Mouse (Mus musculus) lung, embryonic 16.5 days (tissue): ENCODE measurements around the gene Sema7a. TPM values are rescaled to one million over a fixed set of nuclear protein-coding genes. Genes with fewer than 3 reads are reported as not detected.
A peak's percentile ranks its signal among the peaks of the same experiment; 100 is the strongest.

Experiments
- ATAC-seq: fragments of 200-750 bp; cut with Nextera tagmentation; 2 replicates; pipeline ENCODE4 v1.8.0; 2017; ENCODE audit warnings: low read depth, mild to moderate bottlenecking, moderate library complexity
- H3K27ac ChIP-seq: fragments of 300-500 bp; sonication (generic); 2 replicates; pipeline ENCODE4 v1.5.1; 2014; ENCODE audit warnings: mild to moderate bottlenecking, control low read depth, low read length
- H3K27me3 ChIP-seq: fragments of 300-500 bp; sonication (generic); 2 replicates; pipeline ENCODE4 v1.6.1; 2014; ENCODE audit warnings: low read depth, low read length, mixed read lengths; ENCODE audit not compliant: control insufficient read depth, insufficient read depth
- H3K36me3 ChIP-seq: fragments of 300-500 bp; sonication (generic); 2 replicates; pipeline ENCODE4 v1.6.1; 2014; ENCODE audit warnings: low read length; ENCODE audit not compliant: control insufficient read depth, insufficient read depth
- H3K4me1 ChIP-seq: fragments of 300-500 bp; sonication (generic); replicated peaks from 2 replicates; pipeline ENCODE4 v1.6.1; 2014; ENCODE audit warnings: low read length, mixed read lengths; ENCODE audit not compliant: control insufficient read depth, insufficient read depth
- H3K4me2 ChIP-seq: fragments of 300-500 bp; sonication (generic); 2 replicates; pipeline ENCODE4 v1.6.1; 2014; ENCODE audit warnings: low read depth, low read length, control low read depth
- H3K4me3 ChIP-seq: fragments of 300-500 bp; sonication (generic); 2 replicates; pipeline ENCODE4 v1.5.1; 2014; ENCODE audit warnings: mild to moderate bottlenecking, low read length, control low read depth
- H3K9ac ChIP-seq: fragments of 300-500 bp; sonication (generic); 2 replicates; pipeline ENCODE4 v1.6.1; 2014; ENCODE audit warnings: low read length, control low read depth
- H3K9me3 ChIP-seq: fragments of 300-500 bp; sonication (generic); 2 replicates; pipeline ENCODE4 v1.6.1; 2016; ENCODE audit warnings: low read length; ENCODE audit not compliant: control insufficient read depth
- WGBS: fragments of 180-500 bp; shearing (Covaris S2); extraction: QIAGEN DNeasy Blood & Tissue Kit; methylation state at CpG from one replicate; pipeline ENCODE4 v1.1.7; 2014; 5-methylcytosine and 5-hydroxymethylcytosine counted together
- polyA plus RNA-seq: library from polyadenylated mRNA; unstranded; fragments of >200 nt; fragmentation: Nextera tagmentation; extraction: Ambion mirVana; gene quantifications from 2 replicates; pipeline ENCODE4 v1.2.1, GENCODE M21; 2015

The Sema7a gene
- polyA plus RNA-seq, 1 experiment from 2014 or later = 0.74 TPM

DNA sequence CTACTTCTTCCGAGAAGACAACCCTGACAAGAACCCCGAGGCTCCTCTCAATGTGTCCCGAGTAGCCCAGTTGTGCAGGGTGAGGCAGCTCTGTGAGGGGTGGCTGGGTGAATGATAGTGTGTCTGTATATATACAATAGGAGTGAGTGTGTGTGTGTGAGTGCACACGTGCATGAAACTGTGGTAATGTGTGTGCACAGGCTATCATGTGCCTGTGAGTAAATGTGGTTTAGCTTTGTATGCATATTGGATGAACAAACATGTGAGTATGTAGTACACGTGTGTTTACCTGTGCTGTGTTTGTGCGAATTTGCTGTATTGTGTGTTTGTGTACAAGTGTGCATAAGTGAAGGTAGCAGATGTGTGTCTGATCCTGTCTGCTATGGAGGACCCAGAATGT, 15.9 kb downstream of the Sema7a start:
- no peak for ATAC-seq
- Histone ChIP-seq H3K36me3 (no peaks in the 10 kb centered on the region), H3K27me3 (no peaks in the 10 kb centered on the region), H3K27ac (no peak overlapping the region), H3K9ac (no peak overlapping the region), H3K4me1 (no peaks in the 10 kb centered on the region; the same call in 1 of the 2 replicates), H3K4me2 (no peak overlapping the region), H3K9me3 (no peaks in the 10 kb centered on the region), H3K4me3 (no peak overlapping the region)
- 78% methylated on average over 6 of the region's 6 CpGs for WGBS

DNA sequence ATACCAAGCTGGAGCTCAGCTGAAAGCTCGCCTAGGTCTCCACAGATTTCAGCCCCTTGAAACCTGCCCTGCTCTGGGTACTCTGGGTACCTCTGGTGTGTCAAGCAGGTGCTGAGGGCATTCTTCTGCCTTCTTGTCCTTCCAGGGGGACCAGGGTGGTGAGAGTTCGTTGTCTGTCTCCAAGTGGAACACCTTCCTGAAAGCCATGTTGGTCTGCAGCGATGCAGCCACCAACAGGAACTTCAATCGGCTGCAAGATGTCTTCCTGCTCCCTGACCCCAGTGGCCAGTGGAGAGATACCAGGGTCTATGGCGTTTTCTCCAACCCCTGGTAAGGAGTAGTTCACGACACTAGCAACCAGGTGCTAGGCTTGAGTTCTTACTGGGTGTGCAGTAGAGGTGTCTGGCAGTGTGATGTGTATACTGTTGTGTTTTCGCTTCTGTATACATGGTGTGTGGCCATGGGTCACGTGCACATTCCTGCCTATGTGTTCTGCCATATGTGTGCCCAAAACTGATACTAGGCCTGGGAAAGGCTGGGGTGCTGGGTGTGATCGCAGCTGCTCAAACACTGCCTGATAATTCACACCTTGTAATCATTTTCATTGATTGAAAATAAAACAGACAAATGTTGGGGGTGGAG, 16.4 kb downstream of the Sema7a start:
- Histone ChIP-seq H3K9me3 (no peaks in the 10 kb centered on the region), H3K36me3 (no peaks in the 10 kb centered on the region), H3K4me1 (no peaks in the 10 kb centered on the region; the same call in 1 of the 2 replicates), H3K27ac (no peak overlapping the region), H3K9ac (no peak overlapping the region), H3K4me2 (no peak overlapping the region), H3K4me3 (no peak overlapping the region), H3K27me3 (no peaks in the 10 kb centered on the region)
- WGBS = 70% methylated on average over 9 of the region's 9 CpGs
- no peak for ATAC-seq

DNA sequence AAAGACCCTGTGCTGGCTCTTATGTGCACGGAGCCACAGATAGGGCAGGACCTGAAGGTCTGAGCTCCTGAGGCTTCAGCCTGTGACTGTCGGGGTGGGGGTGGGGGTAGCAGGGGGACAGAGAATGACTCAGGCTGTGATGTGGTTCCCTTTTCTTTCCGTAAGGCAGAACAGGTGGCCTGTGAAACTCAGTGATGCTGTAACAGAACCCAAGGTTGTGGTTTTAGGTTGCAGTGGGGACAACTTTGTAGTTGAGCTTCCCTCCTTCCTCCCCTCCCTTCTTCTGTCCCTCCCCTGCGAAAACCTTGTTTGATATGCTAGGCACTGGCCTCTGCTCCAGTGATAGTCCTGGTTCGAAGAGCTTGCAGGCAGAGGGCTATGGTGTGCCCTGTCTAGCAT, 16.9 kb downstream of the Sema7a start:
- H3K4me1 ChIP-seq = no peaks in the 10 kb centered on the region
- ATAC-seq = no peak
- no peaks in the 10 kb centered on the region for H3K9me3 ChIP-seq
- WGBS = 68% methylated on average over 5 of the region's 5 CpGs
- H3K27ac ChIP-seq = no peak overlapping the region
- no peak overlapping the region for H3K9ac ChIP-seq
- no peaks in the 10 kb centered on the region for H3K36me3 ChIP-seq
- H3K4me3 ChIP-seq = no peak overlapping the region
- H3K4me2 ChIP-seq = no peak overlapping the region
- H3K27me3 ChIP-seq = no peaks in the 10 kb centered on the region

DNA sequence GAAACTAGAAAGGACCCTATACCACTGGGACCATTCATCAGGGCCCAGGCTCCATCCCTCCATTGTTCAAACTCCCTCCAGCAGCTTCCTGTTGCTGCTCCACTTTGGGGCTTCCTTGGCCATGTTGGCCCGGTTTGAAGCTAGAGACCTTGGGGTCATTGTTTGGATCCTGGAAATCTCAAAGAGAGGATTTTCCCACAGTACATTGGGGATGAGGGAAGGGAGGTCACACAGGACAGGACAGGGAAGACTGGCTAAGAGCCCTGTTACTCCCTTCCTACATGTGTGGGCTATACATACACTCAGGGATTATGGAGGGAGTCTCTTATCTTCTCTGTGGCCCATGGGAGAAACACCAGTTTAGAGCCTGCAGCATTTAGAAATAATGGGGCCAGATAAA, 18.7 kb downstream of the Sema7a start:
- Histone ChIP-seq H3K9ac (no peak overlapping the region), H3K27me3 (no peaks in the 10 kb centered on the region), H3K4me1 (peaks cover 5% of the 10 kb centered on the region; the same call in 1 of the 2 replicates), H3K36me3 (no peaks in the 10 kb centered on the region), H3K27ac (peak overlapping the region; percentile 30; the same call in 1 of the 2 replicates), H3K4me3 (no peak overlapping the region), H3K4me2 (no peak overlapping the region), H3K9me3 (no peaks in the 10 kb centered on the region)
- 79% methylated on average over 1 of the region's 1 CpGs for WGBS
- ATAC-seq = no peak; the same call in 1 of the 2 replicates

DNA sequence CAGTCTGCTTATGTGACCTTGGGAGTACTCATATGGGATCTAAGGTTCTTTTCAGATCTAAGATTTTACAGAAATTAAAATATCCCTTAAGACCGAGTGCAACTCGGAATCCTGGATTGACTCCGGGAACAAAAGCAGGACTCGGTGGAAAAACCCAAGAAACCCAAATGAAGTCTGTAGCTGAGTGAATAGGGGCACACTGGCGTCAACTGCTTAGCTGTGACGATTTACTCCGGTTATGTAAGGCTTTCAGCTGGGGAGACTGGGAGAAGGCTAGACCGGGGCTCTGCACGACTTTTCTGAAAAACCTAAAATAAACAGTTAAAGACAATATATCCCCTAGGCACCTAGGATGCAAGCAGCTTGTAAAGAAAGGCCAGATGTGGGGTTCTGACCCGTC, 19.5 kb downstream of the Sema7a start:
- H3K27ac ChIP-seq = no peak overlapping the region
- ATAC-seq = no peak
- no peaks in the 10 kb centered on the region for H3K36me3 ChIP-seq
- peaks cover 5% of the 10 kb centered on the region; the same call in 1 of the 2 replicates for H3K4me1 ChIP-seq
- H3K9ac ChIP-seq = no peak overlapping the region
- WGBS = 47% methylated on average over 10 of the region's 10 CpGs
- H3K4me2 ChIP-seq = no peak overlapping the region
- no peak overlapping the region for H3K4me3 ChIP-seq
- no peaks in the 10 kb centered on the region for H3K9me3 ChIP-seq
- no peaks in the 10 kb centered on the region for H3K27me3 ChIP-seq

DNA sequence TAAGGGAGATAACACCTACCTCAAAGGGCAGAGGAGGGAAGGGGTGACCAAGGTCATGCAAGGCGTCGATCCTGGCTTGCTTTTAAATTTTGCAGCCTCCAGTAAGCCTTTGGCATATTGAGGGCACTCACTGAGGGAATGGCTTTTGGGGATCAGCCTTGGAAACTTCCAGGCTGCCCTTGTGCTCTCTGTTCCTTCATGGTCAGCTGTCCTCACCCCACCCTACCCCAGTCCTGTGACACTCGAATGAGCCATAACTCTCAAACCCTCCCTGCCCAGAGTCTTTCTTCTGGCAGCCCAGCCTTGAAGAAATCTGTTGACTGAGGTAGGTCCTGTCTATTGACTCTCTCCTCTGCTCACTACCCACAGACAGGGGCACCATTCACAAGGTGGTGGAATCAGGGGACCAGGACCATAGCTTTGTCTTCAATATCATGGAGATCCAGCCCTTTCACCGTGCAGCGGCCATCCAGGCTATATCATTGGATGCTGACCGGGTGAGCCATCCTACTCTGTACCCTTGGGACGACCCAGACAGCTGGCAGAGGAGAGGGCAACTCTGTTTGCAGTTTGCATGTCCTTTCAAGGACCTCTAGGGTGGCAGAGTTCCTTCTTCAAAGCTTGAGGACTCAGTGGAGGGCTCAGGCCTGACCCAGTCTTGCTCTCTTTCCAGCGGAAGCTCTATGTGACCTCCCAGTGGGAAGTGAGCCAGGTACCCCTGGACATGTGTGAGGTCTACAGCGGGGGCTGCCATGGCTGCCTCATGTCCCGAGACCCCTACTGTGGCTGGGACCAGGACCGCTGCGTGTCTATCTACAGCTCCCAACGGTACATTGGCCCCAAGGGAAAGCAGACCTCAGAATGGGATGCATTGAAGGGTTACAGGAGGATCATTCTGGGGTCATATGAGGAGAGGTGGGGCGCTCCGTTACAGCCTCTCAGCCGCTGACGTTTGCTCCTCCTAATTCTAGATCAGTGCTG, 20.3 kb downstream of the Sema7a start:
- ATAC-seq = no peak
- H3K4me2 ChIP-seq = no peak overlapping the region
- 73% methylated on average over 17 of the region's 17 CpGs for WGBS
- H3K4me3 ChIP-seq = no peak overlapping the region
- no peaks in the 10 kb centered on the region for H3K9me3 ChIP-seq
- H3K9ac ChIP-seq = no peak overlapping the region
- H3K36me3 ChIP-seq = no peaks in the 10 kb centered on the region
- no peak overlapping the region for H3K27ac ChIP-seq
- H3K27me3 ChIP-seq = no peaks in the 10 kb centered on the region
- H3K4me1 ChIP-seq = peaks cover 5% of the 10 kb centered on the region; the same call in 1 of the 2 replicates

DNA sequence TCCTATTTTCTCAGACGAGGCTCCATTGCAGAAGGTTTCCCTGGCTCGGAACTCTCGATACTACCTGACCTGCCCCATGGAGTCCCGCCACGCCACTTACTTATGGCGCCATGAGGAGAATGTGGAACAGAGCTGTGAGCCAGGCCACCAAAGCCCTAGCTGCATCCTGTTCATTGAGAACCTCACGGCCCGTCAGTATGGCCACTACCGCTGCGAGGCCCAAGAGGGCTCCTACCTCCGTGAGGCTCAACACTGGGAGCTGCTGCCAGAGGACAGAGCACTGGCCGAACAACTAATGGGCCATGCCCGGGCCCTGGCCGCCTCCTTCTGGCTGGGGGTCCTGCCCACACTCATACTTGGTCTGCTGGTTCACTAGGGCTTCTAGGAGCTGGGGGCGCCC, 21.3 kb downstream of the Sema7a start:
- WGBS = 91% methylated on average over 15 of the region's 15 CpGs
- H3K4me2 ChIP-seq = no peak overlapping the region
- peaks cover 8% of the 10 kb centered on the region; the same call in 1 of the 2 replicates for H3K4me1 ChIP-seq
- H3K4me3 ChIP-seq = no peak overlapping the region
- no peaks in the 10 kb centered on the region for H3K36me3 ChIP-seq
- ATAC-seq = no peak
- H3K9me3 ChIP-seq = no peaks in the 10 kb centered on the region
- no peaks in the 10 kb centered on the region for H3K27me3 ChIP-seq
- H3K9ac ChIP-seq = no peak overlapping the region
- no peak overlapping the region for H3K27ac ChIP-seq

DNA sequence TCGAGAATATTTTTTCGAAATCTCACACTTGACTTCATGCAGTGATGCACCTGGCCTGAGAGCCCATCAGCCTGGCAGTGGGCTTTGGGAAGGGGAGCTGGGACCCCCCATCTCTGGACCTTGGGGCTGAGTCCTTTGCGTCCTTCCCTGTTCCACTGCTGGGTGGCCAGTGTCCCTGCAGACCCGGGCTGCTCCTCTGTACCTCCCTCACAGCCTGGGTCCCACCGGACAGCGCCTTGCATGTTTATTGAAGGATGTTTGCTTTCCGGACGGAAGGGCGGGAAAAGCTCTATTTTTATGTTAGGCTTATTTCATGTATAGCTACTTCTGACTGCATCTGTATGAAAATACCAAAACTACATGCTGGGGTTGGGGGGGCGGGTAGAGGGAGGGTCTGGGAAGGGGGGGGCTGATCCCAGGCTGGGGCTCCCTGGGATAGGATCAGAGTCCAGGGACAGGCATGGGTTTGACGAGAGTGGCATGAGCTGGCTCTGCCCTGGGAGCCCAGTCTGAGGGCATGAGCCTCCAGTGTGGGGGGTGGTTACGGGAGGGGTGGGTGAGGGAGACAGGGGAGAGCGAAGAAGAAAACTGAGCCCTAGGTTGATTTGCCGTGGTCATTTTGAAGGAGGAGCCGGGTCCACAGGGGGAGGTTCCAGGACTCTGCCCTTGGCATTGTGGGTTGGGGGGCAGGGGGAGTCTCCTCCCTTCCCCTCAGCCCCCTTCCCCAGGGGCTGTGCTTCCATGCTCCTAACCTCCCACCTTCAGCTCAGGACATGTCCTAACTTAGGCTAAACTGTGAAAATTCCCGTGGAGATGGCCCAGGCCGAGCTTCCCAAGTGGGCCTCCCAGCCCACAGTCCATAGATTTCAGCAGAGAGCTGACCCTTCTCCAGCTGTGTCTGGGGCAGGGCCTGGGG, 22.2 kb downstream of the Sema7a start:
- Histone ChIP-seq H3K36me3 (no peaks in the 10 kb centered on the region), H3K27me3 (no peaks in the 10 kb centered on the region), H3K9me3 (no peaks in the 10 kb centered on the region), H3K4me2 (no peak overlapping the region), H3K9ac (no peak overlapping the region), H3K27ac (0 out of 2 replicates have a peak overlapping the region, but pooled peaks have one; percentile 18), H3K4me3 (no peak overlapping the region), H3K4me1 (peaks cover 8% of the 10 kb centered on the region; the same call in 1 of the 2 replicates)
- WGBS = 38% methylated on average over 17 of the region's 17 CpGs
- ATAC-seq = peak; percentile 39; the same call in 1 of the 2 replicates
